Mouse (Mus musculus): ENCODE data around the gene Sohlh2. TPM values are rescaled to one million over a fixed set of nuclear protein-coding genes. Genes with fewer than 3 reads are reported as not detected.
"Not testable (repeated sequence)": the region's sequence is repeated elsewhere in the genome, so short reads cannot be mapped to it uniquely, and the experiment has no call there.

Sohlh2 gene
- total RNA-seq, 2 experiments from 2014 or later = not detected

DNA sequence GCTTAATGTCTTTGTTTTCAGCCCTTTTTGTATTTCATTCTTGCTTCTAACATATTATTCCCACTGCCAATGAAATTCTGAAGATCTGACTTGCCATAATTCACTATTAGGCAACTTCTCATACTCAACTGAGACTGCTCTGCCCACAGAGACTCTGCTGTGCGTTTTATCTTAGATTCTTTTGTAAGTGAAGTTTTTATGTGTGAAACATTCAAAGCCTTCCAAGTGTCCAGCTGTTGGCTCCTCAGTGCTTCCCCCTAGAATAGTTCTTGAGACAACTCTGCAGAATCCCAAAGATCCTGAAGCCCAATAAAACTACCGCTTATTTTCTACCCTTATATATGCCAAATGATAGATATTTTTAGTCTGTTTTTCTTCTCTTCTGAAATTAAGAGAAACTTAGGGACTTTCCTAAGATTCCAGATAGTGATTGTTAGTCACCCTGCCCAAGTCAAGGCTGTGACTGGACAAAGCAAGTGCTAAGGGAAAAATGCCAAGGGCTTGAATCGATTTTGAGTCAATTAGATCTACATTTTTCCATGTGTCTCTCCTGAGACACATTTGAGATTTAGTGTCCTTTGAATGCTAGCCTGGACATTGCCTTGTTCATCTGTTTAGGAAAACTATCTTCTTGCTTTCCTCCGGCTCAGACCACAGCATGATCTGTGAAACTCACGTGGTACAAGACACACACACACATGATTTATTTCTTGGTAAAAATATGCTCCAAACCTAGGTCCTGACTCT, 13.9 kb downstream of the Sohlh2 start:
- no peak for DNase-seq (ENCODE audit: extremely low spot score in 1 of 2, low spot score in 2 of 2)

DNA sequence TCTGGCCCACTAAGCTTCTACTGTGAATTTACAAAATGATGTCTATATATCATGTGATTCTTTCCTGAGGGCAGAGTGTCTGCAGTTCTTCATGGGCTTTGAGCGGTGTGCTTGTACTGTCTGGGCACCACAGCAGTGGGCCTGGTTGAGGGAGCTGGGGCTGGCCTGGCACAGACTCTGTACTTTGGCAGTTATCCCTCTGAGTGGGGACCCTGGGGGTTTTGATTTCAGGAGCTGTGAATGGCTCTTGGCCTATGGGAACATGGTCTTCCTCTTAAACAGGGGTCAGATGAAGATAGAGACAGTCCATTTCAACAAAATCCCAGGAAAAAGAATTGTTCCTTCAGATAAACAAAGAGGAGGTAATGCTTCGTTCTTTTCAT, 14.5 kb downstream of the Sohlh2 start:
- intact Hi-C loops (cut with DNase I) = no loop called here
- no peak for DNase-seq (ENCODE audit: extremely low spot score in 1 of 2, low spot score in 2 of 2)

More for the DNA sequence above, 13.9 kb downstream of the Sohlh2 start:
- intact Hi-C loops (cut with DNase I) = no loop called here

DNA sequence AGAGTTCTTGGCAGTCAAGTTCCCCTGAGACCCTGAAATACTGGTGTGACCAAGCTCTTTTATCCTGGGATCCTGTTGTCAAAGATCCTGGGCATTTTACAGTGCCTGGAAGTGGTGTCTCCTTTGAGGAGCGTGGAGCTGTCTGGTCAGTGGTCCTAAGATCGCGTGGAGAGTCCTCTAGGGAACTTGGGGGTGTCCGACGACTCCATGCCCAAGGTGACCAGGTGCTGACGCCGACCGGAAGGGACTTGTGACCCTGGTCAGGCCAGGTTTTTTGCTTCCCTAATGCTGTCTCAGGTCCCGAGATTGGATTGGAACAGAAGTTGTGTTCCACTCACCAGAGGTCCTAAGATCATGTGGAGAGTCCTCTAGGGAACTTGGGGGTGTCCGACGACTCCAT, 21.8 kb downstream of the Sohlh2 start:
- DNase-seq (ENCODE audit: extremely low spot score in 1 of 2, low spot score in 2 of 2); intact Hi-C loops (cut with DNase I): not testable (repeated sequence)

- intact Hi-C loops (cut with DNase I) = no loop called here
- no peak for DNase-seq (ENCODE audit: extremely low spot score in 1 of 2, low spot score in 2 of 2)
Observed at GRCm38 (mm10) chr3:55206413-55206812, 24.6 kb downstream of the Sohlh2 start.

DNA sequence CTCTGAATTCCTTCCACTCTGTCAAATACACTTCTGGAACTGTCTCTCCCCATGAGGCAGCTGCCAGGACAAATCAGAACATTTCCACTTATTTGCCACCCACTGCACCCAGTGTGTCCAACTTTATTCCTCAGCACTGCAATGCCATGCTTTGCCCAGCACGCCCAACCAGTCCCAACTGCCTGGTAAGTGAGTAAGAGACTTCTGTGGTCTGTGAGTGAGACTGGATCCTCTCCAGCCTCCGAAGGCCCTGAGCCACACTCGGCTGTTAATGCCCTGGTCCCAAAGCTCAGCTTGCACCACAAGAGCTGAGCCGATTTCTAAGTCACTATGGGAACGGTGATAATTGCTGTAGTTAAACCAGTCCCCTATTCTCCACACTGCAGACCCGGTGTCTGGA, 25.8 kb downstream of the Sohlh2 start:
- intact Hi-C loops (cut with DNase I) = no loop called here
- no peak for DNase-seq (ENCODE audit: extremely low spot score in 1 of 2, low spot score in 2 of 2)

DNA sequence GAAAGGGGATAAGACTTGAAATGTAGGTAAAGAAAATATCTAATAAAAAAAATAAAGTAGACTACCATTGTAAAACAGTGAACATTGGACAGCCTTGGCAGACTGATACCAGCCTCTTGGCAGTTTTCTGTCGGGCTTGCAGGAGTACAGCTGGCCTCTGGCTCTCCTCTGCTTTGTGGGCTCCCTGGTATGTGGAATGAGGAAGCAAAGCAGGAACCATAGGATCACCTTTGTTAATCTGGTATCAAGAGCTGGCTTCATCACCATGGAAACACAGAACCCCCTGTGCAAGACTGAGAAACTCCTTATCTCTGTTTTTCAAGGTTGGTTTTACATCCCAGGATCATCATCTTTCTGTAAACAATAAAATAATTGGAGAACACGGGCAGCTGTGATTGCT, 30.4 kb downstream of the Sohlh2 start:
- no peak for DNase-seq (ENCODE audit: extremely low spot score in 1 of 2, low spot score in 2 of 2)
- intact Hi-C loops (cut with DNase I) = no loop called here

- intact Hi-C loops (cut with DNase I) = no loop called here
- DNase-seq (ENCODE audit: extremely low spot score in 1 of 2, low spot score in 2 of 2) = no peak
Observed at GRCm38 (mm10) chr3:55213785-55214184, 32.0 kb downstream of the Sohlh2 start.

DNA sequence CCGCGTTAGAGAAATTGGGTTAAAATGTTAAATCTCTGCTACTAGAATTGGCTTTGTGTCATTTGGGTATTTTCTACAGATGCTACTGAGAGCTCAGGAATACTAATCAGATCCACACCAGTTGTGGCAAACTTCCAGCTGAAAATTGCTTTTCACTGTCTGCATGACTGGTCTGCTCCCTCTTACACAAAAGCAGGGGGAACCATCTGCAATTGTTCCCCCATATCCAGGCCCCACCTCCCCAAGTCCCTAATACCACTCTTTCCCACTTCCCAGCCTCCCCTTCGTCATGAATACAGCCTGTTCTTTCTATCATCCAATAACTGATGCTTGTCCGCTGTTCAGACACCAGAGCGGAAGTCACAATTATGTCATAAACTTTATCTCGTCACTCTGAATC, 32.6 kb downstream of the Sohlh2 start:
- DNase-seq (ENCODE audit: extremely low spot score in 1 of 2, low spot score in 2 of 2) = no peak
- intact Hi-C loops (cut with DNase I) = no loop called here

GRCm38 (mm10) chr3:55222502-55222901, 40.7 kb downstream of the Sohlh2 start:
- no peak for DNase-seq (ENCODE audit: extremely low spot score in 1 of 2, low spot score in 2 of 2)
- intact Hi-C loops (cut with DNase I) = no loop called here

DNA sequence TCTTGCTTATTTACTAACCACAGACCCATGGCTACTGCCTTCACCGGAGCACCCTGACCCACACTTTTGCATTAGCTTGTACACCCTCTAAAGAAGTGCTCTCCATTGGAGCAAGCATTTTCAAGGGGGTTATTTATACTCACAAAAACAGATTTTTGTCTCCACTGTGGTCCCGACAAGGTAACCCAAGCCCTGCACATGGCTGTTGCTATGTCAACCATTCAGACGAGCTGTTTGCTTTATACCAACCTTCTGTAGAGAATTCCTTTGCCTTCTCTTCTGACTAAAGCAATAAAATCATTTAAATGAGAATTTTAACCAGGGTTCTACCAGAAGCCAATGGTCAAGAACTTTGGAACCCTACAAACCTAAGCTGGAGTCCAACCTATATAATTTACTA, 42.0 kb downstream of the Sohlh2 start:
- DNase-seq (ENCODE audit: extremely low spot score in 1 of 2, low spot score in 2 of 2) = no peak
- intact Hi-C loops (cut with DNase I) = no loop called here

- peak in 1 of 2 experiments; percentile 51 for DNase-seq (ENCODE audit: extremely low spot score in 1 of 2, low spot score in 2 of 2)
- intact Hi-C loops (cut with DNase I) = no loop called here
Observed at GRCm38 (mm10) chr3:55226501-55227213, 44.8 kb downstream of the Sohlh2 start.

DNA sequence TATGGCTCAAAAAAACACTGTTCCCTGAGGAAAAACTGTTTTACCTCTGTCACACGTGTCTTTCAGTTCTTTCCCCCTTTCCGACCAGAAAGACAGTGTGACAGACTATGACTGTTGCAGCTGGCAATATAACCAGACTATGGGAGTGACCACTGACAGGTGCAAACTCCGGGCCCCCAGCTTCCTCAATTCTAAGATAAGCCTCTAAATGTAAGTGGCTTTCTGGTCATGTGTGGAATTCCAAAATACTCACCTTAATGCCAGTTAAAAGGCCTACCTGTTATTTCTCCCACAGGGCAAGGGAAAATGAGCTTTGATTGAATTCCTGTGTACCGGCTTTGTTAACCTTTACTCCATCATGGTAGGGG, 45.4 kb downstream of the Sohlh2 start:
- intact Hi-C loops (cut with DNase I) = no loop called here

GRCm38 (mm10) chr3:55241730-55242421, 60.0 kb downstream of the Sohlh2 start, which contains the start of gene Dclk1:
TSS of gene Dclk1 (plus strand) at chr3:55242364.
- DNase-seq (ENCODE audit: extremely low spot score in 1 of 2, low spot score in 2 of 2) = no peak
- intact Hi-C loops (cut with DNase I) = loop anchor here (10.0 kb wide), 2 partner anchors 73 to 87 kb away; no protein-coding TSS in a partner anchor

More for the DNA sequence above, 45.4 kb downstream of the Sohlh2 start:
- no peak for DNase-seq (ENCODE audit: extremely low spot score in 1 of 2, low spot score in 2 of 2)

DNA sequence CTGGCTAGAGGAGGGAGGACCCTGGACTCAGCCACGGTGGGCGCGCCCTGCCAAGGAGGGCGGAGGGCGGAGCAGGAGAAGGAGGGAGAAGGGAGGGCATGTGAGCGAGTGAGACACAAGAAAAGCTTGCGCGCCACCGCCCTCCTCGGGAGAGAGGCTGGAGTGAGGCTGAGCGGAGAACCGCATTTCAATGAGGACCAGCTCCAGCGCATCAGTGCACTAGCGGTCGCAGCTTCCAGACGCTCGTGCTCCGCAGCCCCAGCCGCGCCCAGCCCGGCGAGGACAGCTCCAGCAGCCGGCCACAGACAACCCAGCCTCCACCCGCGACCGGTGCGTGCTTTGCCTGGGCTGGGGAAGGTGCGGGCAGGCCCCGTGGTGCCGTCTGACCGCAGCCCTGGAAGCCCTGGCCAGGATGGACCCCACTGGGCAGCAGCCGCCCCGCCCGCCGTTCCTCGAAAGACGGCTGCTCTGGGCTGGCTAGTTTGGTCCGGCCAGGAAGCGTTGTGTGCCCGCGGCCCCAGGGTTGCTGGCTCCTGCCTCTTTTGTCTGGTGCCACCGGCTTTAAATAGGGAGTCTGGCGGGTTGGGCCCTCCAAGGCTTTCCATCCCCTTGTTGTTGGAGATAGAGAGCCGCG, 60.7 kb downstream of the Sohlh2 start:
- DNase-seq (ENCODE audit: extremely low spot score in 1 of 2, low spot score in 2 of 2) = peak; percentile 86 to 88
- intact Hi-C loops (cut with DNase I) = loop anchor here (10.0 kb wide), 2 partner anchors 72 to 88 kb away; no protein-coding TSS in a partner anchor

DNA sequence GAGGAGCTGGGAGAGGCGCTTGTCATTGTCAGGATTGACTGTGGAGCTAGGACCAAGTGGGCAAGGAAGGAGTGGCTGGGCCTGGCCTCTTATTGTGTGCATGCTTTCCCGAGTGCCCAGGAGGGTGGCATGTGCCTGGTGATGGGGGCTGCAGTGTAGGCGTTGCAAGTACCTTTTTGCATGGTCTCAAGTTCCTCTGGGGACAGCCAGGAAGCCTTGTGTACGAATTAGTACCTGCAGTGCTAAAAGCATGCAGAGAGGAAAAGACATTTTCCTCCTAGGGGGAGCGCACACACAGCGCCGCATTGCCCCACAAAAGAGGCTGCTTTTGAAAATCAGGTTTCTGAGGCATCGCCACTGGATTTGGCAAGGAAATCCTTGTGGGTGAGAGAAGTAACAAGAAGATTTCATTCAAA, 61.2 kb downstream of the Sohlh2 start:
- DNase-seq (ENCODE audit: extremely low spot score in 1 of 2, low spot score in 2 of 2) = no peak
- intact Hi-C loops (cut with DNase I) = loop anchor here (10.0 kb wide), 2 partner anchors 72 to 88 kb away; no protein-coding TSS in a partner anchor

- peak in 1 of 2 experiments; percentile 32 for DNase-seq (ENCODE audit: extremely low spot score in 1 of 2, low spot score in 2 of 2)
- intact Hi-C loops (cut with DNase I) = loop anchor here (10.0 kb wide), 2 partner anchors 71 to 89 kb away; no protein-coding TSS in a partner anchor
Observed at GRCm38 (mm10) chr3:55244087-55244486, 62.3 kb downstream of the Sohlh2 start.

DNA sequence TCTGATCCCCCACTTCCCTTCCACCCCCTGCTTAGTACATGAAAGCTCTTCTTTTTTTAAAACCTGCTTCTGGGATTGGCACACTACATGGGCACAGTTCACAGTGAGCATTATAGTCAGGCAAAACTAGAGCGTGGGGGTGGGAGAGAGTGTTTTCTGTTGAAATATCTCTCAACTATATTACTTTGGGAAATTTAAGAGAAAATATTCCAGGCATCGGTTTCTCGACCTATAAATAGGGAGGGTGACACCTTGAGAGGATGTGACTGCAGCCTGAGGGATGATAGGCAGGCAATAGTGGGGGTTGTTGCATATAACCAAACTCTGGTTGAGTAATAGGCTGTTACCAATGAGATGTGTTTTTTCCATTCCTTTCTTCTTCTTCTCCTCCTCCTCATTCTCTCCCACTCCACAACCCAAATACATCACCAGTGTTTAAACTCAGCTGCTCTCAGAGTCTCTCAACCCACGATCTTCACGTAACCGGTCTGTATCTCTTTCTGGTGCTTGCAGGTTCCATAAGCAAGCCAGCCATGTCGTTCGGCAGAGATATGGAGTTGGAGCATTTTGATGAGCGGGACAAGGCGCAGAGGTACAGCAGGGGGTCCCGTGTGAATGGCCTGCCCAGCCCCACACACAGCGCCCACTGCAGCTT, 64.9 kb downstream of the Sohlh2 start:
- DNase-seq (ENCODE audit: extremely low spot score in 1 of 2, low spot score in 2 of 2) = no peak
- intact Hi-C loops (cut with DNase I) = loop anchor here (5.0 to 10.0 kb wide), 3 partner anchors 68 to 106 kb away; no protein-coding TSS in a partner anchor

DNA sequence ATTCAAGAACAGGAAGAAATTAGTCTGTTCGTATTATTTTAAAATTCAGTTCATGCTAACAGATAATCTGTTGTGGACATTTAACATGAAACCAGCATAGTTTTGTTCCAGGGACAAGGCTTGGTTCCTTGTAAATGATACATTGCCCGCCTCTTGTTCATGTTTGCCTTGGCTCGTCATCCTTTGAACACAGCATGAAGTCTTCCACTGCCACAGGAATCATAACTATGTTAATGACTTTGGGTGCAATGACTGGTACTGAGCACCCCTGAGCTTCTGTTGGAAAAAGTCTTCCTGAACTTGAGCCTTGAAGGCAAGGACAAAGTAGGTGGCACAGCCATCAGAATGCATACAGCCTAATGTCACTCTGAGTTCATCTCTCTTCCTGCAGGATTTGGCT, 66.2 kb downstream of the Sohlh2 start:
- intact Hi-C loops (cut with DNase I) = loop anchor here (5.0 to 10.0 kb wide), 3 partner anchors 67 to 104 kb away; no protein-coding TSS in a partner anchor

More for the DNA sequence above, 66.2 kb downstream of the Sohlh2 start:
- no peak for DNase-seq (ENCODE audit: extremely low spot score in 1 of 2, low spot score in 2 of 2)
